Mouse (Mus musculus): ENCODE results near the gene Tsx. TPM values are rescaled to one million over a fixed set of nuclear protein-coding genes. Genes with fewer than 3 reads are reported as not detected.
A peak's percentile ranks its signal among the peaks of the same experiment; 100 is the strongest.

Gene Tsx
- total and polyA plus RNA-seq, 3 experiments: not detected

DNA sequence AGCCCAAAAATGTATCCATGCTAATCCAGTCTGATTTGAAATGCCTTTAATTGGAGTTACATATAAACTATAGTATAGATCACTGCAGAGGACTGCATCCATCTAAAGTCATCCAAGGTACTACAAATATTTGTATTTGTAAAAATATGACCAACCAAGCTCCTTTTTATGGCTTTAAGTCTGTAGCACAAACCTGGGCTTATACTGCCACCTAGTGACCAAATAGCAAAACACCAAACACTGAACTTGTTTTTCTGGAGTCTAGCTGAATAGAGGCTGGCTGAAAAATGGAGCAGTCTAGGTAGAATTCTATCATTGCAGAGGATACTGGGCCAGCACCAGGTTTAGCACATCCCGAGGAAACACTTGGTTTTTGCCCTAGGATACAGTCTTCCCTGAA, 26.5 kb downstream of the Tsx start:
- H3K79me2 ChIP-seq (replicated peaks; ENCODE audit: control insufficient read depth, extremely low read depth, insufficient read depth, poor library complexity, severe bottlenecking): no peaks in the 10 kb centered on the region
- no peaks in the 10 kb centered on the region for H3K9me3 ChIP-seq (replicated peaks; ENCODE audit: low read length)
- no peaks in the 10 kb centered on the region for H3K4me1 ChIP-seq (ENCODE audit: control insufficient read depth in 1 of 2, insufficient read depth in 2 of 2)
- TF ChIP-seq BHLHE40 (IDR thresholded peaks at IDR 0.05; ENCODE audit: low read depth, low read length): no peak
- TF ChIP-seq CTCF (conservative IDR thresholded peaks at IDR 0.05 in 1 of 2, IDR thresholded peaks at IDR 0.05 in 1 of 2; ENCODE audit: low read depth in 2 of 2, low read length in 2 of 2): peak; percentile 37 to 80
- peak; percentile 41 for TF ChIP-seq SMC3 (IDR thresholded peaks at IDR 0.05; ENCODE audit: low read depth, low read length)
- no peak for TF ChIP-seq USF2 (conservative IDR thresholded peaks at IDR 0.05; ENCODE audit: low read depth, low read length)
- no peak for TF ChIP-seq ELF1 (IDR thresholded peaks at IDR 0.05; ENCODE audit: low read depth, low read length)
- TF ChIP-seq EP300 (IDR thresholded peaks at IDR 0.05; ENCODE audit: low read length): no peak
- peak; percentile 80 for TF ChIP-seq RAD21 (IDR thresholded peaks at IDR 0.05; ENCODE audit: low read depth, low read length)
- no peak overlapping the region for H3K27ac ChIP-seq (ENCODE audit: insufficient read depth, low read depth)
- DNase-seq (ENCODE audit: extremely low read depth): peak; percentile 43
- H3K4me2 ChIP-seq (ENCODE audit: insufficient read depth, low read depth, poor library complexity, severe bottlenecking): no peak overlapping the region
- in situ Hi-C loops (cut with MboI; ENCODE audit: low pct_ligation_motif_present, low pct_unique_long_range_greater_than_20kb, low sequenced_read_pairs): loop anchor here (25.0 kb wide), 1 partner anchor 179 kb away; no protein-coding TSS in a partner anchor
- no peak overlapping the region for H3K4me3 ChIP-seq (replicated peaks in 1 of 3; ENCODE audit: low read depth in 2 of 3, low read length in 2 of 3, poor library complexity in 1 of 3)
- H3K36me3 ChIP-seq (replicated peaks in 1 of 2; ENCODE audit: control insufficient read depth in 1 of 2, insufficient read depth in 1 of 2, low read length in 1 of 2): no peaks in the 10 kb centered on the region
- H3K27me3 ChIP-seq (replicated peaks): no peaks in the 10 kb centered on the region
- H3K9ac ChIP-seq (ENCODE audit: insufficient read depth, low read depth): no peak overlapping the region
- dilution Hi-C loops (cut with MboI; ENCODE audit: extremely low pct_ligation_motif_present, extremely low pct_unique_long_range_greater_than_20kb, low sequenced_read_pairs): no loop called here

DNA sequence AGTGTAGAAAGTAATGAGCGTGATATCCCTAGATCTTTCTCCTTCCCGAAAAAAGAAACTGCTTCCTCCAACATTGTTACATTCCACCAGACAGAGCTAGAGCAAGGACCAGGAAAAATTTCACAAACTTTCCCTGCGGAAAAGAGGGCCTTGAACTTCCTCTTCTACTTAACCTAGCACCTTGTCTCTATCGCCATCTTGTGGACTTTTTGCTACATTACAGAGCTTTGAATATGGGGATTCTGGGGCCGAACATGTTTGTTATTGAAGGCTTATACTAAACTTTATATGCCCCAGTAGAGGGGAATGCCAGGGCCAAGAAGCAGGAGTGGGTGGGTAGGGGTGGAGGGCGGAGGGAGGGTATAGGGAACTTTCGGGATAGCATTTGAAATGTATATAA, 29.5 kb downstream of the Tsx start:
- peak; percentile 50 for DNase-seq (ENCODE audit: extremely low read depth)
- H3K4me2 ChIP-seq (ENCODE audit: insufficient read depth, low read depth, poor library complexity, severe bottlenecking): no peak overlapping the region
- dilution Hi-C loops (cut with MboI; ENCODE audit: extremely low pct_ligation_motif_present, extremely low pct_unique_long_range_greater_than_20kb, low sequenced_read_pairs): no loop called here
- H3K9ac ChIP-seq (ENCODE audit: insufficient read depth, low read depth): no peak overlapping the region
- no peaks in the 10 kb centered on the region for H3K9me3 ChIP-seq (replicated peaks; ENCODE audit: low read length)
- in situ Hi-C loops (cut with MboI; ENCODE audit: low pct_ligation_motif_present, low pct_unique_long_range_greater_than_20kb, low sequenced_read_pairs): loop anchor here (25.0 kb wide), 1 partner anchor 181 kb away; no protein-coding TSS in a partner anchor
- no peak for TF ChIP-seq IRF4 (IDR thresholded peaks at IDR 0.05; ENCODE audit: low read depth, low read length)
- TF ChIP-seq RCOR1 (conservative IDR thresholded peaks at IDR 0.05; ENCODE audit: low read depth, low read length): no peak
- no peak for TF ChIP-seq POLR2AphosphoS2 (IDR thresholded peaks at IDR 0.05; ENCODE audit: low read depth, low read length)
- no peak for TF ChIP-seq BHLHE40 (IDR thresholded peaks at IDR 0.05; ENCODE audit: low read depth, low read length)
- TF ChIP-seq CHD2 (IDR thresholded peaks at IDR 0.05; ENCODE audit: low read length): no peak
- no peak for TF ChIP-seq ELF1 (IDR thresholded peaks at IDR 0.05; ENCODE audit: low read depth, low read length)
- no peak for TF ChIP-seq TBP (conservative IDR thresholded peaks at IDR 0.05; ENCODE audit: low read depth, low read length)
- no peak for TF ChIP-seq SIN3A (IDR thresholded peaks at IDR 0.05; ENCODE audit: low read length)
- peak; percentile 8 for TF ChIP-seq RAD21 (IDR thresholded peaks at IDR 0.05; ENCODE audit: low read depth, low read length)
- no peak for TF ChIP-seq CHD1 (IDR thresholded peaks at IDR 0.05; ENCODE audit: low read depth, low read length)
- TF ChIP-seq KAT2A (IDR thresholded peaks at IDR 0.05; ENCODE audit: insufficient replicate concordance, low read length): no peak
- no peak for TF ChIP-seq JUND (conservative IDR thresholded peaks at IDR 0.05; ENCODE audit: low read depth, low read length)
- TF ChIP-seq CTCF (conservative IDR thresholded peaks at IDR 0.05 in 1 of 2, IDR thresholded peaks at IDR 0.05 in 1 of 2; ENCODE audit: low read depth in 2 of 2, low read length in 2 of 2): peak; percentile 32 to 56; a peak in 3 of 4 replicates
- TF ChIP-seq EP300 (IDR thresholded peaks at IDR 0.05; ENCODE audit: low read length): no peak
- no peak for TF ChIP-seq HCFC1 (IDR thresholded peaks at IDR 0.05; ENCODE audit: low read depth, low read length)
- no peaks in the 10 kb centered on the region for H3K27me3 ChIP-seq (replicated peaks)
- no peaks in the 10 kb centered on the region for H3K4me1 ChIP-seq (ENCODE audit: control insufficient read depth in 1 of 2, insufficient read depth in 2 of 2)
- H3K4me3 ChIP-seq (replicated peaks in 1 of 3; ENCODE audit: low read depth in 2 of 3, low read length in 2 of 3, poor library complexity in 1 of 3): no peak overlapping the region
- no peaks in the 10 kb centered on the region for H3K79me2 ChIP-seq (replicated peaks; ENCODE audit: control insufficient read depth, extremely low read depth, insufficient read depth, poor library complexity, severe bottlenecking)
- H3K36me3 ChIP-seq (replicated peaks in 1 of 2; ENCODE audit: control insufficient read depth in 1 of 2, insufficient read depth in 1 of 2, low read length in 1 of 2): no peaks in the 10 kb centered on the region
- H3K27ac ChIP-seq (ENCODE audit: insufficient read depth, low read depth): no peak overlapping the region
